Mouse (Mus musculus) E14TG2a.4 (cell line): ENCODE results near the gene BC067074.
A peak's percentile ranks its signal among the peaks of the same experiment; 100 is the strongest.

ENCODE experiments used
- H3K27me3 ChIP-seq: 2 replicates; pipeline ENCODE4 v1.6.1; 2014; ENCODE audit warnings: low read length, control low read depth; ENCODE audit not compliant: insufficient read depth
- H3K36me3 ChIP-seq: 2 replicates; pipeline ENCODE4 v1.6.1; 2014; ENCODE audit warnings: low read length, control low read depth; ENCODE audit not compliant: insufficient read depth
- H3K4me1 ChIP-seq: replicated peaks from 2 replicates; pipeline ENCODE4 v1.6.1; 2014; ENCODE audit warnings: low read depth, low read length, control low read depth
- H3K4me3 ChIP-seq: replicated peaks from 2 replicates; pipeline ENCODE4 v1.5.1; 2014; ENCODE audit warnings: mild to moderate bottlenecking, low read length
- H3K9me3 ChIP-seq: 2 replicates; pipeline ENCODE4 v1.6.1; 2014; ENCODE audit warnings: low read length, control low read depth
- CTCF ChIP-seq: conservative IDR thresholded peaks from 2 replicates; pipeline ENCODE4 v1.5.1; 2014; ENCODE audit warnings: low read length
- NANOG ChIP-seq: IDR thresholded peaks from 2 replicates; pipeline ENCODE4 v1.6.1; 2014; ENCODE audit warnings: borderline replicate concordance, low read length, mixed read lengths
- POU5F1 ChIP-seq: IDR thresholded peaks from 2 replicates; pipeline ENCODE4 v1.6.1; 2014; ENCODE audit warnings: low read length, borderline replicate concordance

The BC067074 gene

GRCm38 (mm10) chr13:113267204-113267603 is 25.8 kb upstream of the BC067074 start:
- H3K4me1 ChIP-seq = no peaks in the 10 kb centered on the region
- peaks cover 21% of the 10 kb centered on the region for H3K9me3 ChIP-seq
- TF ChIP-seq NANOG (no peak), POU5F1 (no peak), CTCF (no peak)
- H3K27me3 ChIP-seq = peaks cover 7% of the 10 kb centered on the region
- H3K36me3 ChIP-seq = no peaks in the 10 kb centered on the region
- H3K4me3 ChIP-seq = no peak overlapping the region

- peak; percentile 59 for TF ChIP-seq CTCF
- TF ChIP-seq NANOG = no peak
- Histone ChIP-seq H3K27me3 (no peaks in the 10 kb centered on the region), H3K36me3 (no peaks in the 10 kb centered on the region), H3K4me3 (no peak overlapping the region), H3K9me3 (peaks cover 23% of the 10 kb centered on the region), H3K4me1 (no peaks in the 10 kb centered on the region)
Observed at GRCm38 (mm10) chr13:113269777-113270776, 22.9 kb upstream of the BC067074 start.

- no peaks in the 10 kb centered on the region for H3K27me3 ChIP-seq
- no peaks in the 10 kb centered on the region for H3K36me3 ChIP-seq
- H3K4me1 ChIP-seq = no peaks in the 10 kb centered on the region
- TF ChIP-seq CTCF (no peak), NANOG (no peak), POU5F1 (no peak)
- H3K9me3 ChIP-seq = peaks cover 23% of the 10 kb centered on the region
- no peak overlapping the region for H3K4me3 ChIP-seq
Observed at GRCm38 (mm10) chr13:113271189-113271588, 21.8 kb upstream of the BC067074 start.

- TF ChIP-seq NANOG (no peak), CTCF (no peak)
- peaks cover 46% of the 10 kb centered on the region for H3K9me3 ChIP-seq
- no peaks in the 10 kb centered on the region for H3K36me3 ChIP-seq
- no peak overlapping the region for H3K4me3 ChIP-seq
- no peaks in the 10 kb centered on the region for H3K4me1 ChIP-seq
- peaks cover 12% of the 10 kb centered on the region for H3K27me3 ChIP-seq
Observed at GRCm38 (mm10) chr13:113287141-113287540, 5.8 kb upstream of the BC067074 start.

GRCm38 (mm10) chr13:113288210-113289197 is 4.5 kb upstream of the BC067074 start:
- H3K4me3 ChIP-seq = no peak overlapping the region; the same call in 1 of the 2 replicates
- H3K36me3 ChIP-seq = no peaks in the 10 kb centered on the region
- TF ChIP-seq POU5F1 (no peak), CTCF (no peak), NANOG (no peak)
- H3K27me3 ChIP-seq = peaks cover 23% of the 10 kb centered on the region
- H3K9me3 ChIP-seq = peaks cover 46% of the 10 kb centered on the region
- peaks cover 4% of the 10 kb centered on the region; the same call in 1 of the 2 replicates for H3K4me1 ChIP-seq

- Histone ChIP-seq H3K9me3 (peaks cover 46% of the 10 kb centered on the region), H3K27me3 (peaks cover 36% of the 10 kb centered on the region), H3K4me3 (no peak overlapping the region), H3K36me3 (no peaks in the 10 kb centered on the region), H3K4me1 (peaks cover 12% of the 10 kb centered on the region)
- TF ChIP-seq POU5F1 (no peak), CTCF (no peak), NANOG (no peak)
Observed at GRCm38 (mm10) chr13:113289760-113290159, 3.2 kb upstream of the BC067074 start.

GRCm38 (mm10) chr13:113292001-113292400 is 958 bp upstream of the BC067074 start:
- Histone ChIP-seq H3K36me3 (no peaks in the 10 kb centered on the region), H3K4me1 (peaks cover 12% of the 10 kb centered on the region), H3K4me3 (no peak overlapping the region), H3K9me3 (peaks cover 37% of the 10 kb centered on the region), H3K27me3 (peaks cover 50% of the 10 kb centered on the region)
- TF ChIP-seq CTCF (no peak), POU5F1 (no peak), NANOG (no peak)

GRCm38 (mm10) chr13:113293707-113294432 is 911 bp downstream of the BC067074 start:
- TF ChIP-seq POU5F1 = no peak
- TF ChIP-seq CTCF = no peak
- no peak for TF ChIP-seq NANOG
- Histone ChIP-seq H3K4me1 (peaks cover 12% of the 10 kb centered on the region), H3K36me3 (no peaks in the 10 kb centered on the region), H3K9me3 (peaks cover 19% of the 10 kb centered on the region), H3K4me3 (peak overlapping the region; percentile 84), H3K27me3 (peaks cover 50% of the 10 kb centered on the region)
